Mouse (Mus musculus) liver, embryonic 16.5 days (tissue): Measurements from ENCODE around the gene Naa10. TPM values are rescaled to one million over a fixed set of nuclear protein-coding genes. Genes with fewer than 3 reads are reported as not detected.

Experiments
- ATAC-seq: fragments of 200-750 bp; cut with Nextera tagmentation; 2 replicates; pipeline ENCODE4 v1.8.0; 2017; ENCODE audit warnings: low read depth, mild to moderate bottlenecking, moderate number of reproducible peaks, moderate library complexity
- H3K27ac ChIP-seq: fragments of 300-500 bp; sonication (generic); 2 replicates; pipeline ENCODE4 v1.5.1; 2014; ENCODE audit warnings: mild to moderate bottlenecking, low read length
- H3K27me3 ChIP-seq: fragments of 300-500 bp; sonication (generic); 2 replicates; pipeline ENCODE4 v1.6.1; 2014; ENCODE audit warnings: low read depth, low read length, mixed read lengths; ENCODE audit not compliant: control insufficient read depth, insufficient read depth
- H3K36me3 ChIP-seq: fragments of 300-500 bp; sonication (generic); 2 replicates; pipeline ENCODE4 v1.6.1; 2014; ENCODE audit warnings: mild to moderate bottlenecking; ENCODE audit not compliant: control insufficient read depth, insufficient read depth
- H3K4me1 ChIP-seq: fragments of 300-500 bp; sonication (generic); 2 replicates; pipeline ENCODE4 v1.6.1; 2014; ENCODE audit warnings: low read depth, low read length, mixed read lengths; ENCODE audit not compliant: control insufficient read depth
- H3K4me2 ChIP-seq: fragments of 300-500 bp; sonication (generic); 2 replicates; pipeline ENCODE4 v1.6.1; 2014; ENCODE audit warnings: low read depth, low read length, mixed read lengths
- H3K4me3 ChIP-seq: fragments of 300-500 bp; sonication (generic); 2 replicates; pipeline ENCODE4 v1.5.1; 2014; ENCODE audit warnings: low read depth, mild to moderate bottlenecking, low read length
- H3K9ac ChIP-seq: fragments of 300-500 bp; sonication (generic); 2 replicates; pipeline ENCODE4 v1.6.1; 2014; ENCODE audit warnings: low read depth, low read length
- H3K9me3 ChIP-seq: fragments of 300-500 bp; sonication (generic); replicated peaks from 2 replicates; pipeline ENCODE4 v1.6.1; 2016; ENCODE audit warnings: low read length; ENCODE audit not compliant: control insufficient read depth
- WGBS: fragments of 180-500 bp; shearing (Covaris S2); extraction: QIAGEN DNeasy Blood & Tissue Kit; methylation state at CpG from one replicate; pipeline ENCODE4 v1.1.7; 2014; ENCODE audit not compliant: insufficient replicate concordance; 5-methylcytosine and 5-hydroxymethylcytosine counted together
- polyA plus RNA-seq: library from polyadenylated mRNA; unstranded; fragments of >200 nt; fragmentation: Nextera tagmentation; extraction: Ambion mirVana; gene quantifications from 2 replicates; pipeline ENCODE4 v1.2.1, GENCODE M21; 2015

Gene Naa10
- polyA plus RNA-seq, 1 experiment from 2014 or later: 69.0 TPM

- H3K4me1 ChIP-seq: no peaks in the 10 kb centered on the region
- no peaks in the 10 kb centered on the region for H3K9me3 ChIP-seq
- no peak for ATAC-seq
- no peaks in the 10 kb centered on the region for H3K27me3 ChIP-seq
- WGBS: 49% methylated on average over 3 of the region's 3 CpGs
- H3K36me3 ChIP-seq: no peaks in the 10 kb centered on the region
- H3K9ac ChIP-seq: no peak overlapping the region
- no peak overlapping the region for H3K27ac ChIP-seq
- H3K4me2 ChIP-seq: no peak overlapping the region
- H3K4me3 ChIP-seq: no peak overlapping the region
Observed at GRCm38 (mm10) chrX:73897959-73898358, 23.8 kb downstream of the Naa10 start.

- Histone ChIP-seq H3K27me3 (no peaks in the 10 kb centered on the region), H3K4me1 (no peaks in the 10 kb centered on the region), H3K36me3 (no peaks in the 10 kb centered on the region), H3K9ac (no peak within 1 kb of the TSS), H3K9me3 (no peaks in the 10 kb centered on the region), H3K4me3 (no peak within 1 kb of the TSS), H3K27ac (no peak within 1 kb of the TSS), H3K4me2 (no peak within 1 kb of the TSS)
- no peak for ATAC-seq
- 24% methylated on average over 2 of the region's 2 CpGs for WGBS
Observed at GRCm38 (mm10) chrX:73895719-73896118, 26.0 kb downstream of the Naa10 start, which contains the start of gene L1cam. Gene L1cam (minus strand): TSS chrX:73896105.

GRCm38 (mm10) chrX:73892833-73893232 is 28.9 kb downstream of the Naa10 start:
- Histone ChIP-seq H3K9me3 (no peaks in the 10 kb centered on the region), H3K36me3 (no peaks in the 10 kb centered on the region), H3K9ac (no peak overlapping the region), H3K27me3 (no peaks in the 10 kb centered on the region), H3K4me1 (no peaks in the 10 kb centered on the region), H3K27ac (no peak overlapping the region), H3K4me3 (no peak overlapping the region), H3K4me2 (no peak overlapping the region)
- ATAC-seq: no peak
- WGBS: 74% methylated on average over 14 of the region's 14 CpGs

- Histone ChIP-seq H3K27me3 (no peaks in the 10 kb centered on the region), H3K4me3 (no peak within 1 kb of the TSS), H3K9ac (no peak within 1 kb of the TSS), H3K4me1 (no peaks in the 10 kb centered on the region), H3K9me3 (no peaks in the 10 kb centered on the region), H3K36me3 (no peaks in the 10 kb centered on the region), H3K4me2 (no peak within 1 kb of the TSS), H3K27ac (no peak within 1 kb of the TSS)
- 43% methylated on average over 6 of the region's 6 CpGs for WGBS
- ATAC-seq: no peak
Observed at GRCm38 (mm10) chrX:73891551-73892152, 30.1 kb downstream of the Naa10 start, which contains the start of gene Avpr2. Gene Avpr2 (plus strand): TSS chrX:73892102.

DNA sequence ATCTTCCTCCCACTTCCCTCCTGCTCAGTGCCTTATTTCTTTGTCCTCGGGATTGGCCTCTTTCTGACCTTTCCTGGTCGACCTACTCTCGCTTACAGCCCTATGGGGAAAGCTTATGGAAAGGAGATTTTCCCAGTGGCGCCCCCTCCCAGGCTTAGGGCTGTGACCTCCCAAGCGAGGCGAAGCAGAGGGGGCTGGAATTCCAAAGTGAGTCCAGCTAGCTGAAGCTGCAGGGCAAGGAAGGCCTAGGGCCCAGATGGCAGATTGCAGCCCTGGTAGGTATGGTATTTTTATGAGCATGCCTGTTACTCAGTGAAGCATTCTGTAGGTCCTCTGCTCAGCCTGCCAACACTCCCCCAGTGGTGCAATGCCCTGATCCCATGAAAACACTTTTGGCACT is 40.3 kb downstream of the Naa10 start:
- H3K4me3 ChIP-seq: no peak overlapping the region
- peaks cover 25% of the 10 kb centered on the region for H3K27me3 ChIP-seq
- 36% methylated on average over 6 of the region's 6 CpGs for WGBS
- ATAC-seq: no peak
- no peaks in the 10 kb centered on the region; the same call in 1 of the 2 replicates for H3K4me1 ChIP-seq
- H3K9me3 ChIP-seq: no peaks in the 10 kb centered on the region
- no peaks in the 10 kb centered on the region for H3K36me3 ChIP-seq
- no peak overlapping the region for H3K27ac ChIP-seq
- H3K4me2 ChIP-seq: no peak overlapping the region
- H3K9ac ChIP-seq: no peak overlapping the region

- H3K27ac ChIP-seq: no peak overlapping the region
- H3K27me3 ChIP-seq: peaks cover 25% of the 10 kb centered on the region
- ATAC-seq: no peak
- no peaks in the 10 kb centered on the region; the same call in 1 of the 2 replicates for H3K4me1 ChIP-seq
- H3K4me2 ChIP-seq: peak overlapping the region; percentile 41
- peak overlapping the region; percentile 35; the same call in 1 of the 2 replicates for H3K4me3 ChIP-seq
- H3K9me3 ChIP-seq: no peaks in the 10 kb centered on the region
- no peaks in the 10 kb centered on the region for H3K36me3 ChIP-seq
- H3K9ac ChIP-seq: no peak overlapping the region
- WGBS: 25% methylated on average over 16 of the region's 16 CpGs
Observed at GRCm38 (mm10) chrX:73881036-73881427, 40.7 kb downstream of the Naa10 start.

DNA sequence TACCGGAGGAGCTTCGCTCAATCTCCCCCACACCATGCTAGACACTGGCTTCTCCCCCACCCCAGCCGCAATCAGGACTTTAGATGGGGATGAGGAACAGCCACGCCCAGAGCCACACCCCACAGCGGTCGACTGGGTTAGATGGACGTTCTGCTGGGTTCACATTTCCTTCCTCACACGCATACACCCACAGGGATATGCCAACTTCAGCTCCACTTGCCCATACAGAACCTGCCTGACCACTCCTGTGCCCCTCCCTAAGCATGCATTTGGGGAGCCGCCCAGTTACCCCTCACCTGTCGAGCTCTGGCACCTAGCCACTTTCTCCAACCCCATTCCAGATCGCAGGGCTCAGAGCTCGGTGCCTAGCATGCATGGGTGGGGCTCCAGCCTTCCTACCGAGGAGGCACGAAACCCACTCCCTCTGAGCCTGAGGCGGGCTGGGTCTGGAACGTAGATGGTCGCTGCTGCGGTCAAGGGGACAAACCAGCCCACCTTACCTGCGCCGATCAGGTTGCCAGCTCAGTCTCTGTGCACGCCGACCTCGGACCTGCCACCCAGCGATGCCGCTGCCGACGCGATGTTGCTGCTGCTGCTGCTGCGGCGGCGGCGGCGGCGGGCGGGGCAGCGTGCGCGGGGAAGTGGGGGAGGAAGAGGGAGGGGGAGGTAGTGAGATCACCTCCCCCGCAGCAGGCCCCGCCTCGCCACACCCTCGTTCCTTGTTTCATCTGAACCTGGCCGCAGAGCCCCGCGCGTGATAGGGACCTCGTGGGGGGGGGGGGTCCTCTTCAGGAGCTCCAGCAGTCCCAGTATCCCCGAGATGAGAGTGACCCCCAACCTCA is 41.3 kb downstream of the Naa10 start:
- H3K27me3 ChIP-seq: peaks cover 25% of the 10 kb centered on the region
- H3K9me3 ChIP-seq: no peaks in the 10 kb centered on the region
- no peak overlapping the region for H3K9ac ChIP-seq
- H3K4me3 ChIP-seq: peak overlapping the region; percentile 35
- no peaks in the 10 kb centered on the region; the same call in 1 of the 2 replicates for H3K4me1 ChIP-seq
- ATAC-seq: no peak
- no peak overlapping the region for H3K27ac ChIP-seq
- H3K4me2 ChIP-seq: peak overlapping the region; percentile 41
- H3K36me3 ChIP-seq: no peaks in the 10 kb centered on the region
- WGBS: 21% methylated on average over 33 of the region's 48 CpGs

GRCm38 (mm10) chrX:73877014-73877413 is 44.7 kb downstream of the Naa10 start:
- H3K27ac ChIP-seq: no peak overlapping the region
- H3K9me3 ChIP-seq: no peaks in the 10 kb centered on the region
- H3K4me1 ChIP-seq: no peaks in the 10 kb centered on the region; the same call in 1 of the 2 replicates
- WGBS: 50% methylated on average over 1 of the region's 1 CpGs
- ATAC-seq: no peak
- no peak overlapping the region for H3K4me3 ChIP-seq
- no peak overlapping the region for H3K4me2 ChIP-seq
- no peak overlapping the region for H3K9ac ChIP-seq
- no peaks in the 10 kb centered on the region for H3K36me3 ChIP-seq
- H3K27me3 ChIP-seq: peaks cover 25% of the 10 kb centered on the region

GRCm38 (mm10) chrX:73875881-73876280 is 45.9 kb downstream of the Naa10 start:
- no peak for ATAC-seq
- no peaks in the 10 kb centered on the region for H3K9me3 ChIP-seq
- peaks cover 15% of the 10 kb centered on the region for H3K27me3 ChIP-seq
- no peak overlapping the region for H3K4me2 ChIP-seq
- no peak overlapping the region for H3K27ac ChIP-seq
- 72% methylated on average over 2 of the region's 2 CpGs for WGBS
- no peaks in the 10 kb centered on the region for H3K36me3 ChIP-seq
- H3K9ac ChIP-seq: no peak overlapping the region
- H3K4me1 ChIP-seq: no peaks in the 10 kb centered on the region; the same call in 1 of the 2 replicates
- H3K4me3 ChIP-seq: no peak overlapping the region
